Mouse (Mus musculus): ENCODE measurements around the gene Mettl5. TPM values are rescaled to one million over a fixed set of nuclear protein-coding genes. Genes with fewer than 3 reads are reported as not detected.

The Mettl5 gene
- total RNA-seq, 2 experiments from 2014 or later: 10.5 to 14.2 TPM

Other genes starting within 250 kb of the Mettl5 start
- gene Bbs5, start 238.4 kb downstream of the Mettl5 start, total RNA-seq (2021): 10 to 100 TPM; 22.6 to 28.3 TPM
- gene Klhl41, start 215.5 kb downstream of the Mettl5 start, total RNA-seq (2021): under 1 TPM; 0.85 to 0.87 TPM
- 10 to 100 TPM; 15.0 to 15.1 TPM for gene Fastkd1, start 172.1 kb downstream of the Mettl5 start, total RNA-seq (2021)
- 10 to 100 TPM; 68.0 to 68.5 TPM for gene Ppig, start 163.1 kb downstream of the Mettl5 start, total RNA-seq (2021)
- 1 to 10 TPM; 2.1 to 2.9 TPM for gene Ccdc173, start 96.0 kb downstream of the Mettl5 start, total RNA-seq (2021)
- gene Phospho2, start 96.0 kb downstream of the Mettl5 start, total RNA-seq (2021): 10 to 100 TPM; 23.0 to 24.7 TPM
- gene Klhl23, start 63.7 kb downstream of the Mettl5 start, total RNA-seq (2021): 10 to 100 TPM; 64.3 to 65.9 TPM
- gene Ssb, start 24.1 kb downstream of the Mettl5 start, total RNA-seq (2021): 100 to 1,000 TPM; 119 to 125 TPM
- gene Ubr3, start 11.6 kb upstream of the Mettl5 start, total RNA-seq (2021): 100 to 1,000 TPM; 137 to 146 TPM
- gene Myo3b, start 153.5 kb upstream of the Mettl5 start, total RNA-seq (2021): 1 to 10 TPM in 1 of 2 experiments, under 1 TPM in 1; 0.71 to 1.2 TPM

Data from left cerebral cortex, postnatal 25 days (tissue).